Mouse (Mus musculus) lung, adult 2 months (tissue): Measurements from ENCODE around the gene Trip11.

Experiments
- CTCF ChIP-seq: fragments of 200-500 bp; IDR thresholded peaks from 2 replicates; pipeline ENCODE4 v1.5.1; 2011; ENCODE audit warnings: mild to moderate bottlenecking, low read length, control low read depth; ENCODE audit not compliant: insufficient read depth
- POLR2A ChIP-seq: fragments of 200-500 bp; IDR thresholded peaks from 2 replicates; pipeline ENCODE4 v1.6.1; 2011; ENCODE audit warnings: low read depth, mild to moderate bottlenecking, control low read depth, low read length, borderline replicate concordance; ENCODE audit errors: extremely low read depth

DNA sequence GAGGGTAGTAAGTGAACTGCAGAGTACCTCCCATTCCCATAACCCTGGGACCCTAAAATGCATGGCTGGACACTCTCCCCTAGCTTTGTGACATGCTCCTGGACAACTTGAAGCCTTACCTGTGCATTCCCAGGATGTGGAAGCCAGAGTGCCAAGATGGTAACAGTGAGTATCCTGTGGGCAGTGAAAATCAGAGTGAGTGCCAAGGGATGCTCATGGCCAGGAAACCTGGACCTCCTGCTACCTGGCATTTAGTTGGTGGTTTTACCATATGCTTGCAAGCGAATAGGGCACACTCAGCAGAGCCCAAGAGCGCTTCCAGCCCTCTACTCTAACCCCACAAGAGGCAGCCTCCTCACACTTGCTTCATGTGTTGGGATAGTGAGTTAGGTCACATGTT is 98.6 kb downstream of the Trip11 start:
- no peak for TF ChIP-seq POLR2A
- TF ChIP-seq CTCF: no peak
